Mouse (Mus musculus): ENCODE results near the gene Olfr544.

- TF ChIP-seq POLR2A (IDR thresholded peaks at IDR 0.05; ENCODE audit: control insufficient read depth, low read depth, low read length) (no peak), CTCF (IDR thresholded peaks at IDR 0.05; ENCODE audit: control insufficient read depth, insufficient read depth, insufficient replicate concordance, low read depth, low read length) (no peak)
Measured at GRCm38 (mm10) chr7:102488161-102488560, at the start of gene Olfr544.

Data from testis, adult 2 months (tissue).